Mouse (Mus musculus) mammary gland, adult 2 months (tissue): ENCODE measurements around the gene Dgcr6. TPM values are rescaled to one million over a fixed set of nuclear protein-coding genes. Genes with fewer than 3 reads are reported as not detected.

Experiments
- polyA plus RNA-seq: library from polyadenylated mRNA; depleted of rRNA; stranded (reverse); fragments of >200 nt; gene quantifications from 2 replicates; pipeline ENCODE4 v1.2.3, GENCODE M21; 2012; ENCODE audit warnings: low replicate concordance; rRNA removed

The Dgcr6 gene
- 71.8 and 85.8 TPM in 2 replicates for polyA plus RNA-seq

GRCm38 (mm10) chr16:18052731-18053202 is at the start of gene Dgcr6:
Gene Dgcr6 (plus strand): TSS chr16:18052860.

Other genes with a start within 250 kb of the Dgcr6 start
- gene B830017H08Rik, start 219.7 kb upstream of the Dgcr6 start, polyA plus RNA-seq: 0.12 TPM in 1 of 2 replicates, not detected in the other
- gene Car15, start 214.5 kb upstream of the Dgcr6 start, polyA plus RNA-seq: 8.6 and 10.7 TPM in 2 replicates
- 1.3 and 1.9 TPM in 2 replicates for gene Gm20518, start 161.2 kb upstream of the Dgcr6 start, polyA plus RNA-seq
- 0.04 TPM in 2 replicates for gene Tssk1, start 158.6 kb upstream of the Dgcr6 start, polyA plus RNA-seq
- 134 and 177 TPM in 2 replicates for gene Dgcr2, start 154.3 kb upstream of the Dgcr6 start, polyA plus RNA-seq
- gene Tssk2, start 154.2 kb upstream of the Dgcr6 start, polyA plus RNA-seq: not detected in 2 replicates
- gene Ess2, start 141.5 kb upstream of the Dgcr6 start, polyA plus RNA-seq: 25.5 and 28.3 TPM in 2 replicates
- gene Gsc2, start 137.8 kb upstream of the Dgcr6 start, polyA plus RNA-seq: 0.10 TPM in 1 of 2 replicates, not detected in the other
- gene Slc25a1, start 124.6 kb upstream of the Dgcr6 start, polyA plus RNA-seq: 1,302 and 1,655 TPM in 2 replicates
- gene Vpreb2, start 72.4 kb upstream of the Dgcr6 start, polyA plus RNA-seq: 0.40 TPM in 1 of 2 replicates, not detected in the other
- gene Prodh, start 37.3 kb downstream of the Dgcr6 start, polyA plus RNA-seq: 42.6 and 42.8 TPM in 2 replicates
- 8.8 and 17.1 TPM in 2 replicates for gene Rtn4r, start 74.8 kb downstream of the Dgcr6 start, polyA plus RNA-seq
- not detected in 2 replicates for gene Ccdc188, start 165.0 kb downstream of the Dgcr6 start, polyA plus RNA-seq
- gene Zdhhc8, start 182.3 kb downstream of the Dgcr6 start, polyA plus RNA-seq: 85.7 and 169 TPM in 2 replicates
- 50.4 and 55.3 TPM in 2 replicates for gene Trmt2a, start 195.8 kb downstream of the Dgcr6 start, polyA plus RNA-seq
- gene Ranbp1, start 195.9 kb downstream of the Dgcr6 start, polyA plus RNA-seq: 23.0 and 50.7 TPM in 2 replicates
- gene Gm49776, start 205.5 kb downstream of the Dgcr6 start, polyA plus RNA-seq: not detected in 2 replicates
- 18.0 and 21.1 TPM in 2 replicates for gene Dgcr8, start 236.4 kb downstream of the Dgcr6 start, polyA plus RNA-seq